In the genomic region with DNA sequence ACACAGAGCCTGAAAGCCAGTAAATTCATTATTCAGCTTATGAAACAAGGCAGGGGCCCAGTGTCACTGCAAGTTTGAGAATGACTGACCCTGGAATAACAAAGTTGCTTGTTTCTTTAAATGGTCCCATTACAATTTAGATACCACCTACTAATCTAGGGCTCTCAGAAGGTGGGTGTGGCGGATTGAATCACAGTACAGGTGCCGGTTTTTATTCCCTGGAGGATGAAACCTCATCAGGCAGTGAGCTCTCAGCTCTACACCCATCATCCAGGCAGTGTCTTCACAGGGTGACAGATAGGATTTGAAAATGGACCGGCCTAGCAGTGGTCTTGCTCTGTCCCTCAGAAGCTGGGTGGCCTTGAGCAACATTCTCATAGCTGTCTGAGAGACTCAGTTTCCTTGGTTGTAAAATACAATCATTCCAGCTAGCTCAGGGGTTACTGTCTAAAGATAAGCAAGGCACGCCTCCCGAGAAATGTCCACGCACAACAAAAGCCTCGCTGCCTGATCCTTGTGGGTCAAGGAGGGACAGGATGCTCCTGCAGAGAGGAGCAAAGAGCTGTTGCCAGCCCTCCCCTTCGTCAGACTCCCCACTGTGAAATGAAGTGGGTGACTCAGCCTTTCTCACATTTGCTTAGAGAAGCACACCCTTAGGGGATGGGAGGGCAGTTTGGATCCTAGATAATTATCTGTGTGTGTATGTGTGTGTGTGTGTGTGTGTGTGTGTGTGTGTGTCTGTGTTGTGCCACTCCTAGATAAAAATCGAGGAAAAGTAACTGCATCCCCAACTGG, we compare ENCODE assay signal across 20 mouse cellular contexts. TPM values are rescaled to one million over a fixed set of nuclear protein-coding genes. Genes with fewer than 3 reads are reported as not detected.
DNase-seq lines count a peak whose midpoint lies in the region; TF ChIP-seq lines count a peak whose summit lies in the region.
"Had no signal": no experiment of that assay in that cellular context is flagged by ENCODE, and none has a peak within 500 bp of the region (broad histone marks: within the 10 kb centered on the region; RNA-seq: fewer than 3 reads in every experiment).

No protein-coding gene starts in this region.

- H3K9ac ChIP-seq in ES-E14 (ENCODE audit: insufficient read depth, low read depth, low read length, poor library complexity, severe bottlenecking), result no peak overlapping the region
- H3K9ac ChIP-seq: midbrain, embryonic 13.5 days had no signal

- intact Hi-C loops in heart, postnatal 14 days (cut with DNase I), result no loop called here

- no peak for DNase-seq in heart, embryonic 10.5 days (ENCODE audit: low spot score)
- DNase-seq in heart, postnatal 14 days, result no peak
- peak; percentile 43 for DNase-seq in 3T3-L1 (ENCODE audit: low read depth, low spot score)
- DNase-seq in ES-E14 (ENCODE audit: low read depth, low spot score), result no peak
- peak; percentile 69 for DNase-seq in ZHBTc4 (ENCODE audit: low read depth, low spot score)
- DNase-seq in right cerebral cortex, postnatal 25 days, result no peak
- DNase-seq in thymus, postnatal 4 days, result no peak
- DNase-seq in layer of hippocampus, adult 18-20 months (ENCODE audit: low spot score in 2 of 2), result no peak
- DNase-seq: adrenal gland, postnatal 14 days; B cell, adult 2 months; cerebellum, adult 11 months; cerebellum, postnatal 14 days; gastrocnemius, postnatal 14 days; kidney, adult 11 months; lung, adult 18-20 months; lung, postnatal 14 days; right cerebral cortex, postnatal 4 days had no signal

- H3K27me3 ChIP-seq in heart, embryonic 10.5 days (ENCODE audit: insufficient read depth, poor library complexity, severe bottlenecking), result peaks cover 38% of the 10 kb centered on the region

- H3K4me1 ChIP-seq in heart, embryonic 10.5 days, result peaks cover 58% of the 10 kb centered on the region
- peaks cover 1 to 9% of the 10 kb centered on the region in 2 experiments; a peak in 2 of 4 replicates for H3K4me1 ChIP-seq in ES-E14 (ENCODE audit: control insufficient read depth in 2 of 2, insufficient read depth in 2 of 2, low read length in 2 of 2, poor library complexity in 1 of 2)

- in situ Hi-C loops in ES-E14 (cut with MboI; ENCODE audit: low sequenced_read_pairs in 2 of 2, unreplicated experiment in 2 of 2), result no loop called here

- WGBS in heart, embryonic 10.5 days, result 15% methylated on average over 9 of the region's 9 CpGs

- no peaks in the 10 kb centered on the region for H3K9me3 ChIP-seq in heart, embryonic 10.5 days
- H3K9me3 ChIP-seq in ES-E14 (ENCODE audit: control insufficient read depth, insufficient read depth, low read depth, low read length), result no peaks in the 10 kb centered on the region
- H3K9me3 ChIP-seq: hindbrain, embryonic 10.5 days; midbrain, embryonic 13.5 days had no signal

- no peaks in the 10 kb centered on the region for H3K36me3 ChIP-seq in heart, embryonic 10.5 days
- H3K36me3 ChIP-seq in ES-E14 (ENCODE audit: control insufficient read depth, insufficient read depth, low read length, poor library complexity, severe bottlenecking), result no peaks in the 10 kb centered on the region
- H3K36me3 ChIP-seq: hindbrain, embryonic 10.5 days; midbrain, embryonic 13.5 days had no signal

- H3K27ac ChIP-seq in heart, embryonic 10.5 days, result peak overlapping the region; percentile 97
- H3K27ac ChIP-seq in ES-E14 (ENCODE audit: insufficient read depth, low read depth, low read length, poor library complexity, severe bottlenecking), result no peak overlapping the region
- H3K27ac ChIP-seq: hindbrain, embryonic 10.5 days; midbrain, embryonic 13.5 days; stomach, postnatal 0 days had no signal

- peak overlapping the region; percentile 87 for H3K4me3 ChIP-seq in heart, embryonic 10.5 days
- no peak overlapping the region for H3K4me3 ChIP-seq in ES-E14 (ENCODE audit: insufficient read depth in 1 of 2, low read depth in 1 of 2, low read length in 2 of 2, poor library complexity in 1 of 2, severe bottlenecking in 1 of 2)
- H3K4me3 ChIP-seq: hindbrain, embryonic 10.5 days; midbrain, embryonic 13.5 days had no signal

TF ChIP-seq in ES-E14, 5 proteins besides CTCF, POLR2A, EP300 and RAD21:
- TF ChIP-seq MAFK (IDR thresholded peaks at IDR 0.05; ENCODE audit: insufficient read depth, low read depth, low read length) (peak; percentile 82), CHD2 (IDR thresholded peaks at IDR 0.05; ENCODE audit: low read depth, low read length) (no peak)

RNA-seq across cellular contexts. Expression of a gene that starts 2.8 kb away (rescaled TPM):
- polyA plus RNA-seq in heart, embryonic 10.5 days (2016; fragmentation: Nextera tagmentation; extraction: Ambion mirVana), result 18.3 and 34.7 TPM in 2 replicates
- total RNA-seq in heart, postnatal 14 days (2021), result 100 to 1,000 TPM; 224 to 225 TPM
- 1.4 and 2.5 TPM in 2 replicates for total RNA-seq in ES-E14 (2012; rRNA removed)
- 1 to 10 TPM; 1.7 to 2.9 TPM for total RNA-seq in layer of hippocampus, adult 18-20 months (2021)

Comparison
In these comparisons a context has a peak if more than half of its experiments do, and no peak if none do; other contexts are left out.
1. DNase-seq: peak in 3T3-L1 (single experiment) and ZHBTc4 (single experiment); none in heart, embryonic 10.5 days (single experiment), heart, postnatal 14 days (0 of 2), ES-E14 (single experiment), right cerebral cortex, postnatal 25 days (single experiment), thymus, postnatal 4 days (single experiment) and layer of hippocampus, adult 18-20 months (0 of 2).
2. RNA of a gene that starts 2.8 kb away (total RNA-seq): 224 to 225 TPM in heart, postnatal 14 days; 1.7 to 2.9 TPM in layer of hippocampus, adult 18-20 months and 1.4 to 2.5 TPM in ES-E14; every median in the first group is over 10 times any median in the second.